Mouse (Mus musculus): ENCODE results near the gene Cstf3.

GRCm38 (mm10) chr2:104714254-104714691, 124.0 kb downstream of the Cstf3 start:
- TF ChIP-seq POLR2A (IDR thresholded peaks at IDR 0.05; ENCODE audit: low read depth, low read length) (no peak), CTCF (IDR thresholded peaks at IDR 0.05; ENCODE audit: extremely low read depth, insufficient read length, insufficient replicate concordance, low read depth, low read length) (no peak)

All from small intestine, adult 2 months (tissue).